Mouse (Mus musculus): ENCODE measurements around the gene Nedd9. TPM values are rescaled to one million over a fixed set of nuclear protein-coding genes. Genes with fewer than 3 reads are reported as not detected.

Gene Nedd9
- polyA plus RNA-seq, 1 experiment from 2014 or later: 28.5 TPM

GRCm38 (mm10) chr13:41343163-41343886 is 143.8 kb downstream of the Nedd9 start:
- no peak for ATAC-seq (ENCODE audit: low FRiP score, low read depth)
- WGBS: 47% methylated on average over 3 of the region's 3 CpGs
- no peak overlapping the region for H3K27ac ChIP-seq
- H3K4me1 ChIP-seq: peaks cover 20% of the 10 kb centered on the region
- H3K27me3 ChIP-seq: no peaks in the 10 kb centered on the region
- no peak overlapping the region for H3K9ac ChIP-seq
- H3K36me3 ChIP-seq: peaks cover 6% of the 10 kb centered on the region
- no peak overlapping the region for H3K4me3 ChIP-seq
- no peaks in the 10 kb centered on the region for H3K9me3 ChIP-seq
- no peak overlapping the region for H3K4me2 ChIP-seq (replicated peaks)

GRCm38 (mm10) chr13:41341422-41341821 is 145.7 kb downstream of the Nedd9 start:
- no peak overlapping the region for H3K27ac ChIP-seq
- H3K4me1 ChIP-seq: peaks cover 20% of the 10 kb centered on the region
- no peaks in the 10 kb centered on the region for H3K9me3 ChIP-seq
- H3K27me3 ChIP-seq: no peaks in the 10 kb centered on the region
- H3K4me2 ChIP-seq (replicated peaks): no peak overlapping the region
- H3K36me3 ChIP-seq: peaks cover 16% of the 10 kb centered on the region
- ATAC-seq (ENCODE audit: low FRiP score, low read depth): no peak
- H3K4me3 ChIP-seq: no peak overlapping the region
- WGBS: 86% methylated on average over 9 of the region's 9 CpGs
- no peak overlapping the region for H3K9ac ChIP-seq

GRCm38 (mm10) chr13:41339653-41340351 is 147.4 kb downstream of the Nedd9 start:
- WGBS: 55% methylated on average over 22 of the region's 22 CpGs
- Histone ChIP-seq H3K27me3 (no peaks in the 10 kb centered on the region), H3K9me3 (no peaks in the 10 kb centered on the region), H3K4me2 (replicated peaks) (peak overlapping the region; percentile 15; the same call in 1 of the 2 replicates), H3K4me3 (no peak overlapping the region), H3K4me1 (peaks cover 21% of the 10 kb centered on the region), H3K9ac (no peak overlapping the region), H3K27ac (peak overlapping the region; percentile 59), H3K36me3 (peaks cover 16% of the 10 kb centered on the region)
- 0 out of 2 replicates have a peak, but pooled peaks have one; percentile 40 for ATAC-seq (ENCODE audit: low FRiP score, low read depth)

DNA sequence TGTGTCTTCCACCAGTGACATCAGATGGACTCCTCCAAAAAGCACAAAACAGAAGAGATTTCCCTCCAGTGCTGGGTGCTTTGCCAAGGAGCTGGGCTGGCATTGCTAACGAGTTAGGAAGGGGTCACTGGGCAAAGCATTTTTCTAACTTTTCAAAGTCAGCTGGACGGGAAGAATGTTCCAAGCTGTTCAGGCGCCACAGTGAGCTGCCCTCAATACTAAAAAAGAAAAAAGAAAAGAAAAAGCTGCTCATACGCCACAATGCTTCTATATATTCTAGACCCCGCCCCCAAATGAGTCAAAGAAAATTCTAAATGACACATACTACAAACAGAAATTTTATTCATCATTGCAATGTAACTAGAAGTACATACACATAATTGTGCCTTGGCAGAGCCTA is 148.0 kb downstream of the Nedd9 start:
- Histone ChIP-seq H3K27ac (no peak overlapping the region), H3K27me3 (no peaks in the 10 kb centered on the region), H3K4me1 (peaks cover 21% of the 10 kb centered on the region), H3K4me3 (no peak overlapping the region), H3K9ac (no peak overlapping the region), H3K4me2 (replicated peaks) (no peak overlapping the region), H3K36me3 (peaks cover 16% of the 10 kb centered on the region), H3K9me3 (no peaks in the 10 kb centered on the region)
- 85% methylated on average over 5 of the region's 5 CpGs for WGBS
- ATAC-seq (ENCODE audit: low FRiP score, low read depth): no peak

- ATAC-seq (ENCODE audit: low FRiP score, low read depth): no peak
- no peaks in the 10 kb centered on the region for H3K9me3 ChIP-seq
- 90% methylated on average over 2 of the region's 2 CpGs for WGBS
Measured at GRCm38 (mm10) chr13:41337407-41337806, 149.8 kb downstream of the Nedd9 start.

DNA sequence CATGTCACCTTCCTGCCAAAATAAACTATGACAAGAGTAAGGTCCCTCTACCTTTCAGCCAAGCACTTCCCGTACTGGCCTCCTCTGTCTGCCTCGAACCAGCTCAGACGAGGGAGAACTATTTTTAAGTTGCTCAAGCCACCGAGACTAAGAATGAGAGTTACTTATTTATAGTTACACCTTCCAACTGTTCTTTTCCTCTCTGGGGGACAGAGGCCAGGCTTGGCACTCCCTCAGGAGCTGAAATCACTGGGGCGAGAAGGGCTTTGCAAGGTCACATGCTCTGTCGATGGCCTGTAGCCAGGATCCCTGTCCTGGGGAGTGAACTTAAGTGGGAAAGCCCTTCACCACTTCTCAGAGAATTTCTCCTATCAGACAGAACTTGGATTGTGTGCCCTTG is 150.9 kb downstream of the Nedd9 start:
- Histone ChIP-seq H3K9me3 (no peaks in the 10 kb centered on the region), H3K27ac (no peak overlapping the region), H3K4me1 (peaks cover 19% of the 10 kb centered on the region), H3K27me3 (no peaks in the 10 kb centered on the region), H3K4me3 (no peak overlapping the region), H3K36me3 (peaks cover 22% of the 10 kb centered on the region), H3K4me2 (replicated peaks) (no peak overlapping the region), H3K9ac (no peak overlapping the region)
- ATAC-seq (ENCODE audit: low FRiP score, low read depth): no peak
- 55% methylated on average over 6 of the region's 6 CpGs for WGBS

More at GRCm38 (mm10) chr13:41337407-41337806, 149.8 kb downstream of the Nedd9 start:
- H3K27ac ChIP-seq: no peak overlapping the region
- no peak overlapping the region for H3K4me2 ChIP-seq (replicated peaks)
- peaks cover 19% of the 10 kb centered on the region for H3K4me1 ChIP-seq
- H3K9ac ChIP-seq: no peak overlapping the region
- peaks cover 21% of the 10 kb centered on the region for H3K36me3 ChIP-seq
- no peak overlapping the region for H3K4me3 ChIP-seq
- H3K27me3 ChIP-seq: no peaks in the 10 kb centered on the region

DNA sequence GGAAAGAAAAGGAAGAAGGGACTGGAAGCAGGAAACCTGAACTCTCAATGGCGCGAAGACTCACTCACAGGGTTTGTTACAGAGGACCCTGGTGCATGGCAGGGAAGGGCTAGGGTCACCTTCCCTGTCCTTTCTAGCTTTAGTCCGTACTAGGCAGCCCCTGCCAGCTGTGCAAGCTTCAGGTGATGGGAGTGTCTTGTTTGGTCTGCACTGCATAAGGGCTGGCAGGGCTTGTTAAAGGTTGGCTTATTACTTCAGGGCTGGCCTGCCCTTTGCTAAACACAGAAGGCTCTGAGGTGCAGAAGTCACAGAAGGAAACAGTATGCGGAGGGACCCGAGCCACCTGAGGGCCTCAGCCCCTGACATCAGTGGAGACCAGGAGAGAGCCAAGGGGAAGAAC is 151.4 kb downstream of the Nedd9 start:
- H3K9me3 ChIP-seq: no peaks in the 10 kb centered on the region
- WGBS: 83% methylated on average over 5 of the region's 5 CpGs
- H3K4me3 ChIP-seq: no peak overlapping the region
- no peak for ATAC-seq (ENCODE audit: low FRiP score, low read depth)
- H3K9ac ChIP-seq: no peak overlapping the region
- H3K36me3 ChIP-seq: peaks cover 26% of the 10 kb centered on the region
- no peak overlapping the region for H3K4me2 ChIP-seq (replicated peaks)
- H3K27me3 ChIP-seq: no peaks in the 10 kb centered on the region
- peaks cover 20% of the 10 kb centered on the region for H3K4me1 ChIP-seq
- H3K27ac ChIP-seq: no peak overlapping the region

- Histone ChIP-seq H3K36me3 (peaks cover 37% of the 10 kb centered on the region), H3K4me2 (replicated peaks) (no peak overlapping the region), H3K9ac (no peak overlapping the region), H3K9me3 (no peaks in the 10 kb centered on the region), H3K4me3 (no peak overlapping the region), H3K27me3 (no peaks in the 10 kb centered on the region), H3K4me1 (peaks cover 16% of the 10 kb centered on the region), H3K27ac (no peak overlapping the region)
- ATAC-seq (ENCODE audit: low FRiP score, low read depth): no peak
- WGBS: 92% methylated on average over 5 of the region's 5 CpGs
Measured at GRCm38 (mm10) chr13:41334641-41335000, 152.5 kb downstream of the Nedd9 start.

GRCm38 (mm10) chr13:41333889-41334640 is 153.1 kb downstream of the Nedd9 start:
- no peak overlapping the region for H3K4me2 ChIP-seq (replicated peaks)
- 82% methylated on average over 14 of the region's 14 CpGs for WGBS
- ATAC-seq (ENCODE audit: low FRiP score, low read depth): no peak
- no peak overlapping the region for H3K9ac ChIP-seq
- H3K27me3 ChIP-seq: no peaks in the 10 kb centered on the region
- peaks cover 13% of the 10 kb centered on the region for H3K4me1 ChIP-seq
- no peaks in the 10 kb centered on the region for H3K9me3 ChIP-seq
- H3K27ac ChIP-seq: no peak overlapping the region
- H3K4me3 ChIP-seq: no peak overlapping the region
- peaks cover 37% of the 10 kb centered on the region for H3K36me3 ChIP-seq

DNA sequence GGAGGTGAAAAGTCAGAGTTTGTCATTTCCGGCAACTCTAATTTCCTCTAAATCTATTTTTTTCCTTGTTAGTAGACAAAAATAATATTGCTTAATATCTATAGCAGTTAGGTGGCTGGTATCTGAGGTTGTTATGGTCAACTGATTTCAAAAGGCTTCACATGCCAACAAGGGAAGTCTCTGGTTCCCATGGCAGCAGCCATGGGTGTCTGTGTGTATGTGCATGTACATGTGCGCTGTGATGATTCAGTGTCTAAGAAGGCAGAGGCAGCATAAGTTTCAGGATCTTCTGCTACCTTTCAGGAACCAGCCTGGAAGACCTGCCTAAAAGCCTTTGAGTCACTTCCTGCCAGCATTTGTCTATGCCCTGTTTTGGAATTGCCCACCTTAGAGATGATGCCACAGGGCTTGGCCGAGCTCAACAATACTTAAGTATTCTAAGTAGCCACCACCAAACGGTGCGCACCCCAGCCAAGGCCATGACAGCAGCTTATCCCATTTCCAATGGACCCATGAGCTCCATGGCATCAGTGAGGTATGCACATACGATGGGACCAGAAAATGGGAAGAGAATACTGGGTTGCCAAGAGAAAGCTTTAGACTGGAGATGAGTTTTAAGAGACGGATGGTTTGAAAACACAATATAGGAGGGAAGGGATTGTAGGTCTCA is 155.4 kb downstream of the Nedd9 start:
- Histone ChIP-seq H3K9me3 (no peaks in the 10 kb centered on the region), H3K27me3 (no peaks in the 10 kb centered on the region), H3K36me3 (peaks cover 21% of the 10 kb centered on the region), H3K27ac (no peak overlapping the region), H3K4me2 (replicated peaks) (no peak overlapping the region), H3K9ac (no peak overlapping the region), H3K4me3 (no peak overlapping the region), H3K4me1 (peaks cover 19% of the 10 kb centered on the region)
- 94% methylated on average over 7 of the region's 7 CpGs for WGBS
- ATAC-seq (ENCODE audit: low FRiP score, low read depth): no peak

- Histone ChIP-seq H3K9ac (no peak overlapping the region), H3K4me3 (no peak overlapping the region), H3K27ac (no peak overlapping the region), H3K4me2 (replicated peaks) (no peak overlapping the region), H3K27me3 (no peaks in the 10 kb centered on the region), H3K9me3 (no peaks in the 10 kb centered on the region), H3K4me1 (peaks cover 13% of the 10 kb centered on the region), H3K36me3 (peaks cover 21% of the 10 kb centered on the region)
- no peak for ATAC-seq (ENCODE audit: low FRiP score, low read depth)
- 76% methylated on average over 11 of the region's 11 CpGs for WGBS
Measured at GRCm38 (mm10) chr13:41330589-41331345, 156.4 kb downstream of the Nedd9 start.
